Mouse (Mus musculus) ES-E14 (cell line): ENCODE measurements around the gene Nlrc3.

Experiments
- CHD2 ChIP-seq: IDR thresholded peaks from 2 replicates; pipeline ENCODE4 v1.6.1; 2014; ENCODE audit warnings: mild to moderate bottlenecking, low read depth, low read length, inconsistent platforms
- HCFC1 ChIP-seq: IDR thresholded peaks from 2 replicates; pipeline ENCODE4 v1.6.1; 2012; ENCODE audit warnings: low read length, inconsistent platforms, borderline replicate concordance; ENCODE audit not compliant: insufficient read depth
- MAFK ChIP-seq: IDR thresholded peaks from 2 replicates; pipeline ENCODE4 v1.6.1; 2014; ENCODE audit warnings: mild to moderate bottlenecking, low read depth, low read length, inconsistent platforms; ENCODE audit not compliant: insufficient read depth
- ZC3H11A ChIP-seq: IDR thresholded peaks from 2 replicates; pipeline ENCODE4 v1.6.1; 2012; ENCODE audit warnings: low read depth, mild to moderate bottlenecking, inconsistent platforms, low read length, borderline replicate concordance
- ZNF384 ChIP-seq: IDR thresholded peaks from 2 replicates; pipeline ENCODE4 v1.6.1; 2012; ENCODE audit warnings: low read depth, low read length, inconsistent platforms

GRCm38 (mm10) chr16:3976712-3977111 lies 280 bp upstream of the Nlrc3 start:
- TF ChIP-seq ZNF384 (no peak), CHD2 (no peak), MAFK (no peak), HCFC1 (no peak), ZC3H11A (no peak)
